Mouse (Mus musculus) embryo, embryonic 9.5 days (tissue): Measurements from ENCODE around the gene Krt83.
A peak's percentile ranks its signal among the peaks of the same experiment; 100 is the strongest.

Experiments used
- DNase-seq: peaks from one replicate; pipeline ENCODE4 v3.0.0-alpha.2; 2017; ENCODE audit errors: extremely low spot score

Gene Krt83

GRCm38 (mm10) chr15:101472952-101473528 is 18.3 kb downstream of the Krt83 start, which contains the start of gene Krt86:
Gene Krt86, plus strand, starts transcription at chr15:101473478.
- DNase-seq, result peak; percentile 59

- DNase-seq, result no peak
Measured at GRCm38 (mm10) chr15:101469093-101469492, 22.2 kb downstream of the Krt83 start.

GRCm38 (mm10) chr15:101463651-101464050 is 27.7 kb downstream of the Krt83 start, which contains the start of gene Krt81:
Gene Krt81, minus strand, starts transcription at chr15:101463751.
- DNase-seq, result no peak

- DNase-seq, result no peak
Measured at GRCm38 (mm10) chr15:101459283-101459682, 32.0 kb downstream of the Krt83 start.

- no peak for DNase-seq
Measured at GRCm38 (mm10) chr15:101458361-101458930, 32.9 kb downstream of the Krt83 start.

GRCm38 (mm10) chr15:101455891-101456290 is 35.4 kb downstream of the Krt83 start:
- DNase-seq, result no peak

- DNase-seq, result no peak
Measured at GRCm38 (mm10) chr15:101455292-101455691, 36.0 kb downstream of the Krt83 start.

GRCm38 (mm10) chr15:101454774-101455173 is 36.5 kb downstream of the Krt83 start:
- no peak for DNase-seq

GRCm38 (mm10) chr15:101453093-101453736 is 38.1 kb downstream of the Krt83 start:
- DNase-seq, result peak; percentile 80

GRCm38 (mm10) chr15:101447444-101447843 is 43.9 kb downstream of the Krt83 start, which contains the start of gene Krt88:
Gene Krt88, plus strand, starts transcription at chr15:101447744.
- DNase-seq, result no peak

GRCm38 (mm10) chr15:101446572-101446971 is 44.7 kb downstream of the Krt83 start:
- no peak for DNase-seq

- no peak for DNase-seq
Measured at GRCm38 (mm10) chr15:101440837-101441236, 50.5 kb downstream of the Krt83 start.

GRCm38 (mm10) chr15:101438555-101438954 is 52.8 kb downstream of the Krt83 start, which contains the start of gene Krt87:
Gene Krt87, minus strand, starts transcription at chr15:101438804.
- peak; percentile 26 for DNase-seq

GRCm38 (mm10) chr15:101436611-101437010 is 54.7 kb downstream of the Krt83 start:
- no peak for DNase-seq
